Mouse (Mus musculus): ENCODE results near the gene Slc17a2. TPM values are rescaled to one million over a fixed set of nuclear protein-coding genes. Genes with fewer than 3 reads are reported as not detected.

Gene Slc17a2
- polyA plus RNA-seq, 1 experiment from 2014 or later, result 0.05 TPM

DNA sequence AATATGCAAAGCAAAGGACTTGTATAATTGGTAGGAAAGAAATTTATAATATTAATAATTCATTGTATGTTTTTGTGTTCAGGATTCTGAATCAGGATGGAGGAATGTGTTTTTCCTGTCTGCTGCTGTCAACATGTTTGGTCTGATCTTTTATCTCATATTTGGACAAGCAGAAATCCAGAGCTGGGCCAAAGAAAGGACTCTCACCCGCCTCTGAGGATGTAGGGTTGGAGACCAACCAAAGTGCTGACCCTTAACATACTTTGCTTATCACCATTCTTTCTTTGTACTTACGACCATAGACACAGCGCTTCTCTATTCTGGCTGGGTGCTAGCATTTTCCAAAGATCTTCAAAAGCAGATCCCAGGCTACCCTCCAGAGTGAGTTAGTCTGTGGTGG, 15.4 kb downstream of the Slc17a2 start:
- 65% methylated on average over 3 of the region's 3 CpGs for WGBS

DNA sequence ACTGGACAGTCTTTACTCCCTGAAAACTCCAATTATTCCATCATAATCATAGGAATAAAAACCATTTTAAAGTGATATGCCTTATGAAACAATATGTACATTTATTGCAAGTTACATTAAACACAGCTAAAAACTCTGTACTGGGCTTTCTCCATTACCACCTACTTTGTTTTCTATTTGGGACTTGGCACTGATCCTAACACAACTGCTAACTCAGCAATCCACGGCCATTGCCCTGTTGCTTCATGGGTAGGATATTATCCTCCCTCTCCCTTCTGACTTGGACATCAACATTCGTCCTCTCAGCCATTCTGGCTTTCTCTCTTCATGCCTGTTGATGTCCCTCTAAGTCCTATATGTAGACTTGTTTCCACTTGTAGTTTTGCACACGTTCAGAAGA, 19.8 kb downstream of the Slc17a2 start:
- Histone ChIP-seq H3K4me2 (replicated peaks; ENCODE audit: low read depth) (no peak overlapping the region), H3K36me3 (ENCODE audit: control insufficient read depth, insufficient read depth) (no peaks in the 10 kb centered on the region), H3K27ac (ENCODE audit: low read depth, low read length) (no peak overlapping the region), H3K4me1 (replicated peaks; ENCODE audit: control insufficient read depth, insufficient read depth, low read length) (no peaks in the 10 kb centered on the region), H3K4me3 (ENCODE audit: low read depth, low read length) (no peak overlapping the region), H3K27me3 (replicated peaks; ENCODE audit: control insufficient read depth, insufficient read depth, low read length) (no peaks in the 10 kb centered on the region), H3K9me3 (ENCODE audit: control insufficient read depth) (no peaks in the 10 kb centered on the region), H3K9ac (ENCODE audit: low read depth, low read length) (no peak overlapping the region)
- ATAC-seq, result no peak
- no peak for TF ChIP-seq CTCF (IDR thresholded peaks at IDR 0.05; ENCODE audit: low read depth)
- 74% methylated on average over 3 of the region's 3 CpGs for WGBS

More for the DNA sequence above, 15.4 kb downstream of the Slc17a2 start:
- no peaks in the 10 kb centered on the region for H3K27me3 ChIP-seq (replicated peaks; ENCODE audit: control insufficient read depth, insufficient read depth, low read length)
- no peak for ATAC-seq
- TF ChIP-seq CTCF (IDR thresholded peaks at IDR 0.05; ENCODE audit: low read depth), result no peak
- no peak overlapping the region for H3K27ac ChIP-seq (ENCODE audit: low read depth, low read length)
- no peaks in the 10 kb centered on the region for H3K9me3 ChIP-seq (ENCODE audit: control insufficient read depth)
- no peak overlapping the region for H3K9ac ChIP-seq (ENCODE audit: low read depth, low read length)
- H3K4me2 ChIP-seq (replicated peaks; ENCODE audit: low read depth), result no peak overlapping the region
- no peaks in the 10 kb centered on the region for H3K4me1 ChIP-seq (replicated peaks; ENCODE audit: control insufficient read depth, insufficient read depth, low read length)
- H3K4me3 ChIP-seq (ENCODE audit: low read depth, low read length), result no peak overlapping the region
- H3K36me3 ChIP-seq (ENCODE audit: control insufficient read depth, insufficient read depth), result no peaks in the 10 kb centered on the region

DNA sequence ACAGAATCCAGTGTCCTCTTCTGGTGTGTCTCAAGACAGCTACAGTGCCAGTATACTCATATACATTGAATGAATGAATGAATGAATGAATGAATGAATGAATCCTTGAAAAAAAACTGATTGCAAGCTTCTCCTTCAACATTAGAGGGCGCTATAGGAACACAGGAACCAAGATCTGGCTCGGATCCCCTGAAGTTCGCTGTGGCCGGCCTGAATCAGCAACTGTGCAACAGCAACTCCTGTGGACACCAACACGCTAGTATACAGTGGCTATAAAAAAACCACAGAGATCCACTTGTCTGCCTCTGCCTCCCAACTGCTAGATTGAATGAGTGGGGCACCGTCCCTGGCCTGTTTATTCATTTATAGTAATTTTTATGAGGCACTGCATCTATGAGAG, 26.3 kb downstream of the Slc17a2 start:
- no peak overlapping the region for H3K4me2 ChIP-seq (replicated peaks; ENCODE audit: low read depth)
- no peak for ATAC-seq
- WGBS, result 8% methylated on average over 6 of the region's 6 CpGs

DNA sequence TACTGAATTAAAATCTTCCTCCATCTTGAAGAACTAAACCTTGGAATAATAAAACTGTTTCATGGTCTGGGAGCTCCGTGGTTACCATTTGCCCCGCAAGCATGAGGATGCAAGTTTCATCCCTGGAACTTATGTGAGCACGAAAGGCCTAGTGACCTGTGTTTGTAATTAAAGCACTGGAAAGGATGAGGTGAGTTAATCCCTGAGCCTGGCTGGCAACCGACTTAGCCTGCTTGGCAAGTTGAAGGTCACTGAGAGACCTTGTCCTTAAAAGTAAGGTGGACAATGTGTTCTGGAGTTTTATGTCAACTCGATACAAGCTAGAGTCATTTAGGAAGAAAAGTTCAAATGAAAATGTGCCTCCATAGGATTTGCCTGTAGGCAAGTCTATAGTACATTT, 28.0 kb downstream of the Slc17a2 start:
- no peak overlapping the region for H3K4me3 ChIP-seq (ENCODE audit: low read depth, low read length)
- no peak for TF ChIP-seq CTCF (IDR thresholded peaks at IDR 0.05; ENCODE audit: low read depth)
- H3K27me3 ChIP-seq (replicated peaks; ENCODE audit: control insufficient read depth, insufficient read depth, low read length), result no peaks in the 10 kb centered on the region
- no peak for ATAC-seq
- no peaks in the 10 kb centered on the region for H3K9me3 ChIP-seq (ENCODE audit: control insufficient read depth)
- no peaks in the 10 kb centered on the region for H3K4me1 ChIP-seq (replicated peaks; ENCODE audit: control insufficient read depth, insufficient read depth, low read length)
- H3K36me3 ChIP-seq (ENCODE audit: control insufficient read depth, insufficient read depth), result no peaks in the 10 kb centered on the region
- H3K27ac ChIP-seq (ENCODE audit: low read depth, low read length), result no peak overlapping the region
- H3K4me2 ChIP-seq (replicated peaks; ENCODE audit: low read depth), result no peak overlapping the region
- H3K9ac ChIP-seq (ENCODE audit: low read depth, low read length), result no peak overlapping the region
- 91% methylated on average over 5 of the region's 5 CpGs for WGBS

More for the DNA sequence above, 26.3 kb downstream of the Slc17a2 start:
- no peak overlapping the region for H3K9ac ChIP-seq (ENCODE audit: low read depth, low read length)
- no peaks in the 10 kb centered on the region for H3K9me3 ChIP-seq (ENCODE audit: control insufficient read depth)
- no peak overlapping the region for H3K27ac ChIP-seq (ENCODE audit: low read depth, low read length)
- no peaks in the 10 kb centered on the region for H3K4me1 ChIP-seq (replicated peaks; ENCODE audit: control insufficient read depth, insufficient read depth, low read length)
- peak; percentile 86 for TF ChIP-seq CTCF (IDR thresholded peaks at IDR 0.05; ENCODE audit: low read depth)
- H3K27me3 ChIP-seq (replicated peaks; ENCODE audit: control insufficient read depth, insufficient read depth, low read length), result no peaks in the 10 kb centered on the region
- H3K36me3 ChIP-seq (ENCODE audit: control insufficient read depth, insufficient read depth), result no peaks in the 10 kb centered on the region
- no peak overlapping the region for H3K4me3 ChIP-seq (ENCODE audit: low read depth, low read length)

DNA sequence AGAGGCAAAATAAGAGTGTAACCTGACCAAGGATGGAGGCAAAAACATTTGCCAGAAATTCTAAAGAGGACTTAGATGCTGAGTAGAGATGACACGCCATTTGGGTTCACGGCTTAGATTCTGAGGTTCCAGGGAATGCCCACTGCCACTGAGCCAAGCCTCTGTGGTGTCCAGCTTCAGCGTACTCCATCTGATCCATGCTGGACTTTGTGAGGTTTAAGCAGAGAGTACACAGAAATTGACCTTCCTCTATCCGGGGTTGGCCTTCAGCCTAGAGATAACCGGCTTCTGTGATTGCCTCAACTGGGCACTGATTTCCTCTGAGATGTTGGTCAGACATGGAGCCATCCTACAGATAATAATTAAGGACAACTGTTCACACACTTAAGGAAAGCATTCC, 29.8 kb downstream of the Slc17a2 start:
- Histone ChIP-seq H3K9ac (ENCODE audit: low read depth, low read length) (no peak overlapping the region), H3K4me1 (replicated peaks; ENCODE audit: control insufficient read depth, insufficient read depth, low read length) (no peaks in the 10 kb centered on the region), H3K4me3 (ENCODE audit: low read depth, low read length) (no peak overlapping the region), H3K4me2 (replicated peaks; ENCODE audit: low read depth) (no peak overlapping the region), H3K9me3 (ENCODE audit: control insufficient read depth) (no peaks in the 10 kb centered on the region), H3K27ac (ENCODE audit: low read depth, low read length) (no peak overlapping the region), H3K27me3 (replicated peaks; ENCODE audit: control insufficient read depth, insufficient read depth, low read length) (no peaks in the 10 kb centered on the region), H3K36me3 (ENCODE audit: control insufficient read depth, insufficient read depth) (no peaks in the 10 kb centered on the region)
- TF ChIP-seq CTCF (IDR thresholded peaks at IDR 0.05; ENCODE audit: low read depth), result no peak
- 78% methylated on average over 5 of the region's 5 CpGs for WGBS
- no peak for ATAC-seq

DNA sequence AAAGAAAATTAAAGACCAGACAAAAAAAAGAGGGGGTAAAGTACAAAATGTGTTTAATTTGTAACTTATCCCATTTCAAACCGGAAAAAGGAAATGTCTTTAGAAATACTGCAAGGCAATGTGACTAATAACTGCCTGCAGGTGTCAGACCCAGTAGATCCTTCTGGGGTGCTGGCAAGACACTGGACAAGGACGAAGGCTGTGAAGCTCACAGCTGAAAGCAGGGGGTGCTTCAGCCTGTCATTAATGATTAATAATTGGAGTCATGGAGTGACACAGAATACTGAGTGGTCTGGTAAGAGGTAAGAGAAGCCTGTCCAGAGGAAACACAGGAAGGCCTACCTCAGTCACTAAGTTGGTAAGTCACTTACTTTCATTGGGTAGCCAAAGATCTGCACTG, 32.5 kb downstream of the Slc17a2 start, which contains the start of gene Slc17a3:
Slc17a3 (plus strand) TSS at position 127 of the 400 bp plus-strand sequence.
- no peaks in the 10 kb centered on the region for H3K4me1 ChIP-seq (replicated peaks; ENCODE audit: control insufficient read depth, insufficient read depth, low read length)
- no peak within 1 kb of the TSS for H3K9ac ChIP-seq (ENCODE audit: low read depth, low read length)
- no peak within 1 kb of the TSS for H3K27ac ChIP-seq (ENCODE audit: low read depth, low read length)
- WGBS, result 55% methylated on average over 2 of the region's 2 CpGs
- H3K27me3 ChIP-seq (replicated peaks; ENCODE audit: control insufficient read depth, insufficient read depth, low read length), result no peaks in the 10 kb centered on the region
- no peaks in the 10 kb centered on the region for H3K9me3 ChIP-seq (ENCODE audit: control insufficient read depth)
- no peak for ATAC-seq
- no peak within 1 kb of the TSS for H3K4me3 ChIP-seq (ENCODE audit: low read depth, low read length)
- H3K36me3 ChIP-seq (ENCODE audit: control insufficient read depth, insufficient read depth), result no peaks in the 10 kb centered on the region
- H3K4me2 ChIP-seq (replicated peaks; ENCODE audit: low read depth), result no peak within 1 kb of the TSS
- TF ChIP-seq CTCF (IDR thresholded peaks at IDR 0.05; ENCODE audit: low read depth), result peak; percentile 26; the same call in 1 of the 2 replicates

DNA sequence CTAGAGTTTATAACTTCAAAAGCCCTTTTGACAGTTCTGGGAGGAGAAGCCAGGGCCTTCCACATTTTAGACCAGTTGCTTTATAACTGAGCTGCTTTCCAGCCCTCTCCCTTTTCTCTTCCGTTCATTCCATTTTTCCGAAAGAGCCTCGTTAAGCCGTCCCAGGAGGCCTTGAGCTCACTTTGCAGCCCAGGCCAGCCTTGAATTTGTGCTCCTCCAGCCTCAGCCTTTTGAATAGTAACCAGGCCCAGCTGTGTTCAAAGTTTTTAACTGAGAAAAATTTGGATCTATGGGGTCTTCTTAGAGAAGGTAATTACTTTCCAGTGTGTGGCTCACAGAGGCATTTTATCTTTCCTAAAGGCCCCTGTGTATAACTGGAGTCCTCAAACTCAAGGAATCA, 39.1 kb downstream of the Slc17a2 start:
- TF ChIP-seq CTCF (IDR thresholded peaks at IDR 0.05; ENCODE audit: low read depth), result no peak
- no peak overlapping the region for H3K4me3 ChIP-seq (ENCODE audit: low read depth, low read length)
- no peaks in the 10 kb centered on the region for H3K9me3 ChIP-seq (ENCODE audit: control insufficient read depth)
- no peak overlapping the region for H3K27ac ChIP-seq (ENCODE audit: low read depth, low read length)
- H3K9ac ChIP-seq (ENCODE audit: low read depth, low read length), result no peak overlapping the region
- WGBS, result 90% methylated on average over 4 of the region's 4 CpGs
- H3K27me3 ChIP-seq (replicated peaks; ENCODE audit: control insufficient read depth, insufficient read depth, low read length), result no peaks in the 10 kb centered on the region
- no peaks in the 10 kb centered on the region for H3K36me3 ChIP-seq (ENCODE audit: control insufficient read depth, insufficient read depth)
- no peak for ATAC-seq
- no peak overlapping the region for H3K4me2 ChIP-seq (replicated peaks; ENCODE audit: low read depth)
- H3K4me1 ChIP-seq (replicated peaks; ENCODE audit: control insufficient read depth, insufficient read depth, low read length), result no peaks in the 10 kb centered on the region
